ENCODE assay signal across 32 mouse cellular contexts in genomic region chr2:84980188-84980587, GRCm38 (mm10). TPM values are rescaled to one million over a fixed set of nuclear protein-coding genes. Genes with fewer than 3 reads are reported as not detected.
DNase-seq lines count a peak whose midpoint lies in the region; ATAC-seq and TF ChIP-seq lines count a peak whose summit lies in the region.
"Had no signal": no experiment of that assay in that cellular context is flagged by ENCODE, and none has a peak within 500 bp of the region (broad histone marks: within the 10 kb centered on the region; RNA-seq: fewer than 3 reads in every experiment).

Prg2 (plus strand) TSS chr2:84980461.

- H3K9me3 ChIP-seq in liver, embryonic 16.5 days (replicated peaks; ENCODE audit: control insufficient read depth, low read length), result no peaks in the 10 kb centered on the region
- H3K9me3 ChIP-seq: embryonic facial prominence, embryonic 10.5 days; limb, embryonic 12.5 days; midbrain, embryonic 15.5 days; neural tube, embryonic 12.5 days had no signal

- no peaks in the 10 kb centered on the region for H3K36me3 ChIP-seq in spleen, adult 2 months (ENCODE audit: control insufficient read depth, insufficient read depth, low read length)
- no peaks in the 10 kb centered on the region for H3K36me3 ChIP-seq in liver, embryonic 16.5 days (ENCODE audit: control insufficient read depth, insufficient read depth)
- H3K36me3 ChIP-seq: embryonic facial prominence, embryonic 10.5 days; limb, embryonic 12.5 days; midbrain, embryonic 15.5 days; neural tube, embryonic 12.5 days had no signal

- H3K27me3 ChIP-seq in spleen, adult 2 months (ENCODE audit: control insufficient read depth, insufficient read depth, low read length), result no peaks in the 10 kb centered on the region
- no peaks in the 10 kb centered on the region for H3K27me3 ChIP-seq in liver, embryonic 16.5 days (ENCODE audit: control insufficient read depth, insufficient read depth, low read depth, low read length)
- H3K27me3 ChIP-seq: limb, embryonic 12.5 days; midbrain, embryonic 15.5 days; neural tube, embryonic 12.5 days had no signal

- DNase-seq in spleen, adult 2 months (ENCODE audit: low read depth in 1 of 2, low spot score in 2 of 2), result no peak
- DNase-seq in spleen, postnatal 14 days (ENCODE audit: low spot score in 2 of 2), result no peak
- DNase-seq in gastrocnemius, postnatal 4 days (ENCODE audit: low spot score in 2 of 2), result no peak
- no peak for DNase-seq in ovary, postnatal 14 days (ENCODE audit: low spot score)
- DNase-seq: adrenal gland, postnatal 25 days; cerebellum, adult 11 months; cerebellum, adult 9-11 months; gastrocnemius, postnatal 36 days; kidney, adult 9 months; kidney, postnatal 14 days; lung, adult 2 months; lung, postnatal 14 days; right cerebral cortex, adult 18-20 months had no signal

- no peak within 1 kb of the TSS for H3K4me3 ChIP-seq in spleen, adult 2 months (ENCODE audit: extremely low read depth, insufficient read depth, insufficient read length)
- no peak within 1 kb of the TSS for H3K4me3 ChIP-seq in liver, embryonic 16.5 days (ENCODE audit: low read depth, low read length)
- H3K4me3 ChIP-seq: embryonic facial prominence, embryonic 10.5 days; layer of hippocampus, adult 2 months; limb, embryonic 12.5 days; midbrain, embryonic 15.5 days; neural tube, embryonic 12.5 days had no signal

- peak; percentile 37 to 45; a peak in 3 of 4 replicates for ATAC-seq in hematopoietic stem cell, adult 5-6 weeks (replicated peaks in 1 of 2; ENCODE audit: insufficient read depth in 1 of 2, low FRiP score in 2 of 2, low TSS enrichment in 1 of 2, low read depth in 1 of 2, poor library complexity in 2 of 2, severe bottlenecking in 2 of 2)
- ATAC-seq in liver, embryonic 16.5 days (ENCODE audit: low read depth), result no peak
- ATAC-seq in activated CD4-positive, CD25-positive, alpha-beta regulatory T cell, adult 4 months, result no peak
- ATAC-seq: hindbrain, postnatal 0 days; intestine, embryonic 16.5 days; midbrain, embryonic 15.5 days had no signal

- H3K27ac ChIP-seq in spleen, adult 2 months (ENCODE audit: insufficient read depth, low read length), result no peak within 1 kb of the TSS
- no peak within 1 kb of the TSS for H3K27ac ChIP-seq in liver, embryonic 16.5 days (ENCODE audit: low read length)
- H3K27ac ChIP-seq: embryonic facial prominence, embryonic 10.5 days; hindbrain, postnatal 0 days; layer of hippocampus, adult 2 months; limb, embryonic 12.5 days; midbrain, embryonic 15.5 days; neural tube, embryonic 12.5 days; stomach, postnatal 0 days had no signal

- H3K9ac ChIP-seq in liver, embryonic 16.5 days (ENCODE audit: low read depth, low read length), result no peak within 1 kb of the TSS
- H3K9ac ChIP-seq: limb, embryonic 12.5 days; midbrain, embryonic 15.5 days; neural tube, embryonic 12.5 days had no signal

- H3K4me1 ChIP-seq in spleen, adult 2 months (ENCODE audit: control insufficient read depth, insufficient read depth, insufficient read length), result peaks cover 3% of the 10 kb centered on the region; the same call in 1 of the 2 replicates
- H3K4me1 ChIP-seq in liver, embryonic 16.5 days (ENCODE audit: control insufficient read depth, low read depth, low read length), result no peaks in the 10 kb centered on the region
- H3K4me1 ChIP-seq: midbrain, embryonic 15.5 days; neural tube, embryonic 12.5 days had no signal

- 69% methylated on average over 1 of the region's 1 CpGs for WGBS in spleen, adult 2 months
- 35% methylated on average over 1 of the region's 1 CpGs for WGBS in liver, embryonic 16.5 days (ENCODE audit: insufficient replicate concordance)

- H3K4me2 ChIP-seq in liver, embryonic 16.5 days (ENCODE audit: low read depth, low read length), result no peak within 1 kb of the TSS
- H3K4me2 ChIP-seq: heart, embryonic 11.5 days; limb, embryonic 12.5 days; midbrain, embryonic 15.5 days; neural tube, embryonic 12.5 days had no signal

- no peak for TF ChIP-seq CTCF in spleen, adult 2 months (IDR thresholded peaks at IDR 0.05; ENCODE audit: extremely low read depth, insufficient read depth, insufficient read length, insufficient replicate concordance)

- no peak for TF ChIP-seq POLR2A in spleen, adult 2 months (IDR thresholded peaks at IDR 0.05; ENCODE audit: low read depth, low read length)

RNA-seq across cellular contexts. Expression of gene Prg2, which starts in this region (rescaled TPM):
- polyA plus RNA-seq in spleen, adult 2 months (2012; rRNA removed), result 14.5 and 42.2 TPM in 2 replicates
- 86.3 and 239 TPM in 2 replicates for total RNA-seq in hematopoietic stem cell, adult 5-6 weeks (2017)
- 71.0 and 84.0 TPM in 2 replicates for polyA plus RNA-seq in liver, embryonic 16.5 days (2015; fragmentation: Nextera tagmentation; extraction: Ambion mirVana)
- polyA plus RNA-seq in activated CD4-positive, CD25-positive, alpha-beta regulatory T cell, adult 4 months (2017; shearing (Covaris generic)), result under 1 TPM in 1 of 2 experiments, not detected in 1; 0.65 TPM
- total RNA-seq in gastrocnemius, postnatal 4 days (2021), result not detected
- total RNA-seq: adrenal gland, postnatal 25 days; ES-E14; gastrocnemius, adult 18-20 months; gastrocnemius, postnatal 36 days; hindbrain, postnatal 0 days; layer of hippocampus, adult 2 months; layer of hippocampus, postnatal 25 days had no signal
- polyA plus RNA-seq: cortical plate, adult 2 months; forebrain, embryonic 11.5 days; heart, postnatal 0 days; hindbrain, embryonic 11.5 days; hindbrain, postnatal 0 days had no signal

Comparison
In these comparisons a context has a peak if more than half of its experiments do, and no peak if none do; other contexts are left out.
1. RNA of gene Prg2 (total RNA-seq): 86.3 to 239 TPM in hematopoietic stem cell, adult 5-6 weeks; not detected in gastrocnemius, postnatal 4 days; every median in the first group is over 10 times any median in the second.
2. ATAC-seq: peak in hematopoietic stem cell, adult 5-6 weeks (2 of 2); none in liver, embryonic 16.5 days (single experiment) and activated CD4-positive, CD25-positive, alpha-beta regulatory T cell, adult 4 months (single experiment).